Mouse (Mus musculus) embryonic stem cell, embryonic (primary cell): ENCODE measurements around the gene Tanc1.

Source experiments
- CTCF ChIA-PET, 4 experiments: fragments of 300-600 bp in 2 of 4; fragments of 350-600 bp in 2 of 4; sonication (Branson Sonifier 250); formaldehyde crosslinking; loops; one replicate each; lab custom pipeline; 2022; ENCODE audit warnings: inconsistent platforms in 2 of 4; lab: Charles Lee
- POLR2A ChIA-PET, 4 experiments: fragments of 300-600 bp in 2 of 4; fragments of 350-600 bp in 2 of 4; sonication (Branson Sonifier 250); formaldehyde crosslinking; loops; one replicate each; lab custom pipeline; 2022; ENCODE audit warnings: antibody characterized with exemption in 4 of 4, inconsistent platforms in 1 of 4; lab: Charles Lee

The Tanc1 gene

GRCm38 (mm10) chr2:59600123-59600840 is 11.6 kb upstream of the Tanc1 start:
- ChIA-PET POLR2A (interaction anchor here in 3 of 4 experiments (0.6 to 7.1 kb wide), 21 partner anchors 9 to 783 kb away, joined by 3 to 86 read pairs (median 4); partner anchors contain the start of genes Tanc1 (in 2 of the 3) and Ly75 (in 1 of the 3)), CTCF (interaction anchor here in 3 of 4 experiments (0.6 to 1.7 kb wide), 5 partner anchors 11 to 411 kb away, joined by 3 to 4 read pairs (median 3); no protein-coding TSS in a partner anchor)

GRCm38 (mm10) chr2:59600980-59601379 is 10.9 kb upstream of the Tanc1 start:
- POLR2A ChIA-PET, result interaction anchor here in 3 of 4 experiments (0.6 to 6.4 kb wide), 10 partner anchors 8 to 782 kb away, joined by 3 to 54 read pairs (median 4); partner anchors contain the start of genes Tanc1 (in 2 of the 3) and Ly75 (in 1 of the 3)

DNA sequence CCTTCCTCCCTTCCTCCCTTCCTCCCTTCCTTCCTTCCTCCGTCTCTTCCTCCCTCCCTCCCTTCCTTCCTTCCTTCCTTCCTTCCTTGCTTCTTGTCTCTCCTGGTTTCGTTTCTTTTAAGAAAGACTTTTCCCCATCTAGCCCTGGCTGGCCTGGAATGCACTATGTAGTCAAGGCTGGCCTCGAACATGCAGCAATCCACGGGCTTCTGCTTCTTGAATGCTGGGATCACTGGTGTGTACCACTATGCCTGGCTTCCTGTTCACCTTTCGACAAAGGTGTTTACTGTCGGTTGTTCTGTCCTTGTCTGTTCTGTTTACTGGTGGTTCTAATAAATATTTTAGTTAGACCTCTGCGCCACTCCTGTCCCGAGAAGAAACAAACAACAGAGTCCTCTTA is 10.4 kb upstream of the Tanc1 start:
- ChIA-PET CTCF (interaction anchor here in 2 of 4 experiments (0.6 to 1.0 kb wide), 2 partner anchors 36 to 73 kb away, joined by 3 read pairs; no protein-coding TSS in a partner anchor), POLR2A (interaction anchor here in 2 of 4 experiments (0.6 to 6.4 kb wide), 10 partner anchors 8 to 74 kb away, joined by 3 to 54 read pairs (median 4); partner anchors contain the start of gene Tanc1 (in 2 of the 2))

More at GRCm38 (mm10) chr2:59600980-59601379, 10.9 kb upstream of the Tanc1 start:
- CTCF ChIA-PET, result interaction anchor here in 2 of 4 experiments (0.6 to 1.7 kb wide), 2 partner anchors 10 to 73 kb away, joined by 3 to 4 read pairs; no protein-coding TSS in a partner anchor

DNA sequence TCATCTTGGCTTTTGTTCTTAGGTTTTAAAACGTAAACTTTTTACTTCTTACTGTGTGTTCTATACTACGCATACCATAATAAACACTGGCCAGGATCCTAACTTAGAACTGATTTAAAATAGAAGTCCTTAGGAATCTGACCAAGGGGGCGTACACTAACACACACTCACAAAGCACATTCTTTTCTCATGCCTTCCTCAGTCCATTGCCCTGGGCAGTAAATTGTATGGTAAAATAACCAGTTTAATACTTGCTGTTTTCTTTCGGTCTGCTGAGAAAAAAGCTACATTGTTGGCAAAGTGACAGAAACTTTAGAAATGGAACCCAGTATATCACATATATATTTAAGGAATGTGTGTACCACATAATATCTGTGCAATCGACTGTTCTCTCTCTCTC is 2.9 kb upstream of the Tanc1 start:
- CTCF ChIA-PET, result interaction anchor here in 1 of 4 experiments (1.1 kb wide), 1 partner anchor 66 kb away, joined by 3 read pairs; no protein-coding TSS in a partner anchor
- POLR2A ChIA-PET, result interaction anchor here in 2 of 4 experiments (1.0 to 11.3 kb wide), 8 partner anchors 8 to 89 kb away, joined by 3 to 237 read pairs (median 5); no protein-coding TSS in a partner anchor

GRCm38 (mm10) chr2:59611216-59611810 is 529 bp upstream of the Tanc1 start:
- CTCF ChIA-PET, result interaction anchor here (0.6 to 3.8 kb wide), 9 partner anchors 11 to 134 kb away, joined by 3 to 12 read pairs (median 4); no protein-coding TSS in a partner anchor
- POLR2A ChIA-PET, result interaction anchor here (0.6 to 11.3 kb wide), 48 partner anchors 8 to 783 kb away, joined by 3 to 237 read pairs (median 4); no protein-coding TSS in a partner anchor

- ChIA-PET POLR2A (interaction anchor here (0.5 to 11.3 kb wide), 67 partner anchors 9 to 1132 kb away, joined by 3 to 237 read pairs (median 4); no protein-coding TSS in a partner anchor), CTCF (interaction anchor here (0.6 to 3.8 kb wide), 8 partner anchors 16 to 1089 kb away, joined by 3 to 14 read pairs (median 4); no protein-coding TSS in a partner anchor)
Measured at GRCm38 (mm10) chr2:59612733-59613473, 1.1 kb downstream of the Tanc1 start.

GRCm38 (mm10) chr2:59613474-59614019 is 1.7 kb downstream of the Tanc1 start:
- ChIA-PET POLR2A (interaction anchor here (0.7 to 11.3 kb wide), 33 partner anchors 9 to 228 kb away, joined by 3 to 237 read pairs (median 5); no protein-coding TSS in a partner anchor), CTCF (interaction anchor here in 3 of 4 experiments (0.6 to 3.8 kb wide), 3 partner anchors 16 to 1090 kb away, joined by 4 to 14 read pairs (median 12); no protein-coding TSS in a partner anchor)

DNA sequence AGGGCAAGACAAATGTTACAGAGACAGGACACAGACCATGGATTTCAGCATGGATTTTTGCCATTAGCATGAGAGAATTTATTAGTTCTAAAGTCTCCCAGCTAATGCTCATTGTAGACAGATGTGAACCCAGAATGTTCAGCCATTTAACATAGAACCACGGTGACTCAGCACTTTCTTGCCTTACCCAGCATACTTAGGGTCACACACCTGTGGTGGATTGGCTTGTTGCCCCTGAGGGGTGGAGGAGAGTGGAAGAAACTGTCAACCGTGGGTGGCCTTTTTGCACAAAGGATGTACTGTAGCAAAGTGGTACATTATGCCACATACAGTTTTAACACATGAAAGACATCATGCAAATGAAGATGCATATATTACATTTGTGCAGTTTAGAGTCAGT is 5.0 kb downstream of the Tanc1 start:
- ChIA-PET POLR2A (interaction anchor here in 2 of 4 experiments (1.2 to 11.3 kb wide), 8 partner anchors 11 to 58 kb away, joined by 3 to 237 read pairs (median 6); no protein-coding TSS in a partner anchor), CTCF (no interaction called here)

DNA sequence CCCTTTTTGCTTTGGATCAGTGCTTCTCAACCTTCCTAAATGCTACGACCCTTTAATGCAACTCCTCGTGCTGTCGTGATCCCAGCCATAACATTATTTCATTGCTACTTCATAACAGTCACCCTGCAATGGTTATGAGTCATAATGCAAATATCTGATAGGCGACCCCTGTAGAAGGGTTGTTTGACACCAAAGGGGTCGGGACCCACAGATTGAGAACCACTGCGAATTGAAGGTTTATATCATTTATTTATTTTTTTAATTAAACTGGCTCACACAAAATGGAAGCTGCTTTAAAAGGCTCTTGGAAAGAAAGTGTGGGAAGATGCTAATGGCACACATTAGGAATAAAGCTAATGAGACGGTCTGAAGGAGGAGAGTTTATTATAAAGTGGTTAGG is 7.2 kb downstream of the Tanc1 start:
- ChIA-PET CTCF (interaction anchor here in 1 of 4 experiments (0.8 kb wide), 1 partner anchor 126 kb away, joined by 3 read pairs; no protein-coding TSS in a partner anchor), POLR2A (interaction anchor here in 2 of 4 experiments (0.6 to 11.3 kb wide), 10 partner anchors 9 to 595 kb away, joined by 3 to 237 read pairs (median 5); no protein-coding TSS in a partner anchor)

DNA sequence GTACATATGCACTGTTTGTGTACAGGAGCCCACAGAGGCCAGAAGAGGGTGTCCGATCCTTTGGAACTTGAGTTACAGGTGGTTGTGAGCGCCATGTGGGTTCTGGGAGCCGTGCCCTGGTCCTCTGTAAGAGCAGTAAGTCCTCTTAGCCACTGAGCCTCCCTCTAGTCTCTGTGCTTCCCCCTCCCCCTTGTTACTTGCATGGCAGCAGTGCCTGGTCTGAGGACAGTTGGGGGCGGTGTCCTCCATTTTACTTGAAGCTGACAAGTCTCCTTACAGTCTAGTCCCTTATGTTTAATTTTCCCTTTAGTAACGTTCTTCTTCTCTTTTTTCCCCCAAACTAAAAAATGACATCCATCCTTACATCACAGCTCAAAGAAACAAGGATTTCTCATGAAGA is 8.8 kb downstream of the Tanc1 start:
- ChIA-PET CTCF (no interaction called here), POLR2A (interaction anchor here (0.5 to 5.0 kb wide), 14 partner anchors 7 to 1111 kb away, joined by 3 to 150 read pairs (median 3); partner anchors contain the start of gene Tanc1 (in 3 of the 4))

GRCm38 (mm10) chr2:59622514-59623139 is 10.8 kb downstream of the Tanc1 start:
- ChIA-PET POLR2A (interaction anchor here (0.5 to 5.0 kb wide), 57 partner anchors 9 to 592 kb away, joined by 3 to 150 read pairs (median 5); partner anchors contain the start of gene Tanc1 (in 4 of the 4)), CTCF (interaction anchor here in 3 of 4 experiments (0.6 to 1.3 kb wide), 6 partner anchors 11 to 176 kb away, joined by 3 to 14 read pairs (median 4); no protein-coding TSS in a partner anchor)

GRCm38 (mm10) chr2:59623858-59624257 is 12.0 kb downstream of the Tanc1 start:
- ChIA-PET CTCF (interaction anchor here in 1 of 4 experiments (0.6 kb wide), 1 partner anchor 83 kb away, joined by 11 read pairs; no protein-coding TSS in a partner anchor), POLR2A (interaction anchor here (0.7 to 5.0 kb wide), 35 partner anchors 10 to 573 kb away, joined by 3 to 150 read pairs (median 5); partner anchors contain the start of gene Tanc1 (in 4 of the 4))

DNA sequence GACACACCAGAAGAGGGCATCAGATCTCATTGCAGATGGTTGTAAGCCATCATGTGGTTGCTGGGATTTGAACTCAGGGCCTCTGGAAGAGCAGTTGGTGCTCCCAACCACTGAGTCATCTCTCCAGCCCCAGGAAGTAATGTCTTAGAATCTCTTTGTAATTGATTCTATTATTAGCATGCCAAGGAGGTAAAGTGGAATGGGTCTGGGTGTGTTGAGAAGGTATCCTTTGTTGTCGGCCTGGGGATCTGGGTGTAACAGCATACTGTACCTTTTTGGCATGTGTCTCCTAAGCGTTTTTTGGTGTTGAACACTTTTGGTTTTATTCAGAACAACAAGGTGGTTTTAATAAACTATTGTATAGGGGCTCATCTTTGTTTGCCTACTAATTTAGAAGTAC is 13.6 kb downstream of the Tanc1 start:
- POLR2A ChIA-PET, result interaction anchor here in 1 of 4 experiments (5.0 kb wide), 1 partner anchor 9 kb away, joined by 150 read pairs; no protein-coding TSS in a partner anchor
- CTCF ChIA-PET, result no interaction called here

- ChIA-PET CTCF (no interaction called here), POLR2A (interaction anchor here in 3 of 4 experiments (0.6 to 15.8 kb wide), 13 partner anchors 11 to 690 kb away, joined by 3 to 259 read pairs (median 4); partner anchors contain the start of gene Tanc1 (in 1 of the 3))
Measured at GRCm38 (mm10) chr2:59625927-59626326, 14.1 kb downstream of the Tanc1 start.

GRCm38 (mm10) chr2:59626422-59626821 is 14.6 kb downstream of the Tanc1 start:
- CTCF ChIA-PET, result no interaction called here
- POLR2A ChIA-PET, result interaction anchor here in 3 of 4 experiments (0.6 to 15.8 kb wide), 14 partner anchors 11 to 689 kb away, joined by 3 to 259 read pairs (median 4); partner anchors contain the start of gene Tanc1 (in 1 of the 3)

- POLR2A ChIA-PET, result interaction anchor here (0.5 to 15.8 kb wide), 13 partner anchors 9 to 162 kb away, joined by 3 to 259 read pairs (median 5); partner anchors contain the start of gene Tanc1 (in 3 of the 4)
Measured at GRCm38 (mm10) chr2:59627502-59627901, 15.7 kb downstream of the Tanc1 start.

More at GRCm38 (mm10) chr2:59627502-59627901, 15.7 kb downstream of the Tanc1 start:
- CTCF ChIA-PET, result no interaction called here
